Mouse (Mus musculus): ENCODE data around the gene Rad51c. TPM values are rescaled to one million over a fixed set of nuclear protein-coding genes. Genes with fewer than 3 reads are reported as not detected.
"Not testable (repeated sequence)": the region's sequence is repeated elsewhere in the genome, so short reads cannot be mapped to it uniquely, and the experiment has no call there.

The Rad51c gene
- polyA plus RNA-seq, 1 experiment from 2014 or later: 6.3 TPM

DNA sequence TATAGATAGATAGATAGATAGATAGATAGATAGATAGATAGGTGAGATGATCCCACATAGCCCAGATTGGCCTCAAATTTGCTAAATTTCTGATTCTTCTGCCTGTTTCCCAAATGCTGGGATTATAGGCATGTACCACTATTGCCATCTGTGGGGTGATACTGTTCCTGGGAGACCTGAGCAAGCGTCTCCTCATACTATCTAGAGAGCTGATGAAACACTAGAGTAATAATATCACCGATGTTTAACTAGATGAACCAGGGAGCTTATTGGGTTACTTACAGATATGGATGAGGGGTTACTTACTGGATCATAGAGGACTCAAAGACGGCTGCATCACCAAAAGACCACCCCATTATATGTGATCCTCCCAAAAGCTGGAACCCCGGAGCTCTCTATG lies 24.6 kb upstream of the Rad51c start:
- Histone ChIP-seq H3K4me1 (replicated peaks) (peaks cover 5% of the 10 kb centered on the region), H3K4me2 (replicated peaks) (no peak overlapping the region), H3K9ac (replicated peaks) (no peak overlapping the region), H3K27ac (no peak overlapping the region), H3K4me3 (replicated peaks) (no peak overlapping the region), H3K27me3 (no peaks in the 10 kb centered on the region), H3K9me3 (no peaks in the 10 kb centered on the region), H3K36me3 (no peaks in the 10 kb centered on the region)
- WGBS: 89% methylated on average over 4 of the region's 4 CpGs
- no peak for ATAC-seq

- Histone ChIP-seq H3K4me1 (replicated peaks) (peaks cover 5% of the 10 kb centered on the region), H3K27ac (no peak overlapping the region), H3K27me3 (no peaks in the 10 kb centered on the region), H3K4me3 (replicated peaks) (no peak overlapping the region), H3K9ac (replicated peaks) (no peak overlapping the region), H3K36me3 (no peaks in the 10 kb centered on the region), H3K4me2 (replicated peaks) (no peak overlapping the region), H3K9me3 (no peaks in the 10 kb centered on the region)
- no peak for ATAC-seq
- whole genome bisulfite sequencing: 72% methylated on average over 2 of the region's 2 CpGs
Observed at GRCm38 (mm10) chr11:87428051-87428673, 23.4 kb upstream of the Rad51c start.

DNA sequence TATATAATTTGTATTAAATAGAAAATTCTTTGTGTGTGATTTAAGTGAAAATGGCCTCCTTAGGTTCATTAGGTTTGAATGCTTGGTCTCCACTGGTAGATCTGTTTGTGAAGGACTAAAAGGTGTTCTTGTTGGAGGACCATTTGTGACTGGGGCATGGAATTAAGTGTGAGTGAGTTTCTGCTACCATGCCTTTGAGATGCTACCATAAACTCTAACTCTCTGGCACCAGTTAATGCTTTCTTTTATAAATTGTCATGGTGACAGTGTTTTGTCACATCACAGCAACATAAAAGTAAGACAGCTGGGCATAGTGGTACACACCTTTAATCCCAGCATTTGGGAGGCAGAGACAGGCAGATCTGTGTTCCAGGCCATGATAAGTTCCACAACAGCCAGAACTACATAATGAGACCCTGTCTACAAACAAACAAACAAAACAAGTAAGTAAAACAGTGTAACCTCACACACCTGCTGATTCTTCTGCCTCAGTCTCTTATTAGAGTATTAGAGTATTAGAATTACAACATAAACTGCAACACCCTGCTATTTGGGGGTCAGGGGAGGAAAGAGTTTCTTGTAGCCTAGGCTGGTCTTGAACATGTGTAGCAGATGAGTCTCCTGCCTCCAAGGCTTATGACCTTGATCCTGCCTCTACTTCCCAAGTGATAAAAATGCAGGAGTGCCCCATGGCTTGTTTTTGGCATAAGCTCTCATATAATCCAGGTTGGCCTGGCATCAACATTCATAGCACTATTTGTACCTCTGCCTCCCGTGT lies 22.7 kb upstream of the Rad51c start:
- no peak overlapping the region for H3K4me2 ChIP-seq (replicated peaks)
- peaks cover 5% of the 10 kb centered on the region for H3K4me1 ChIP-seq (replicated peaks)
- no peaks in the 10 kb centered on the region for H3K36me3 ChIP-seq
- H3K9ac ChIP-seq (replicated peaks): no peak overlapping the region
- 55% methylated on average over 1 of the region's 1 CpGs for WGBS
- ATAC-seq: no peak
- no peaks in the 10 kb centered on the region for H3K9me3 ChIP-seq
- no peaks in the 10 kb centered on the region for H3K27me3 ChIP-seq
- peak overlapping the region; percentile 78 for H3K27ac ChIP-seq
- H3K4me3 ChIP-seq (replicated peaks): no peak overlapping the region

- not testable (repeated sequence) for H3K27me3 ChIP-seq, H3K36me3 ChIP-seq, H3K9me3 ChIP-seq
- peak overlapping the region; percentile 78 for H3K27ac ChIP-seq
- peaks cover 10% of the 10 kb centered on the region for H3K4me1 ChIP-seq (replicated peaks)
- peak overlapping the region; percentile 37 for H3K4me3 ChIP-seq (replicated peaks)
- ATAC-seq: peak; percentile 95
- H3K9ac ChIP-seq (replicated peaks): 0 out of 2 replicates have a peak overlapping the region, but pooled peaks have one; percentile 53
- H3K4me2 ChIP-seq (replicated peaks): peak overlapping the region; percentile 52
- WGBS: under 1% methylated on average over 24 of the region's 24 CpGs
Observed at GRCm38 (mm10) chr11:87426450-87427250, 21.9 kb upstream of the Rad51c start.

DNA sequence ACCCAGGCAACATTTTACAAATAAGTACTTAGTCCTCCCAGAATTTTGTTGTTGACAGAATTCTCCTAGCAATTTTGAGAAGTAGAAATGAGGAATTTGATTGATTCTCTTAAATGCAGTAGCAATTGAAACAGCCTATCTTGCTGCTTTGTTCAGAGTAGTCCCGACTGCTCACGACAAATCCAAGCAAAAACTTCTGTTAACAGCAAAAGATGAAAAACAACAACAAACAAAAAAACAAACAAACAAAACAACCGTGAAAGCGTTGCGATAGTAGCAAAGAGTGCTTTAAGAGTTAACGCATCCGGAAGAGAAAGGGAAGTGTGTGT lies 21.3 kb upstream of the Rad51c start:
- peak; percentile 57; the same call in 1 of the 2 replicates for ATAC-seq
- 1% methylated on average over 7 of the region's 7 CpGs for whole genome bisulfite sequencing
- Histone ChIP-seq H3K9me3 (no peaks in the 10 kb centered on the region), H3K27me3 (no peaks in the 10 kb centered on the region), H3K36me3 (no peaks in the 10 kb centered on the region), H3K27ac (peak overlapping the region; percentile 55; the same call in 1 of the 2 replicates), H3K4me3 (replicated peaks) (peak overlapping the region; percentile 37), H3K4me1 (replicated peaks) (peaks cover 11% of the 10 kb centered on the region), H3K4me2 (replicated peaks) (peak overlapping the region; percentile 52), H3K9ac (replicated peaks) (peak overlapping the region; percentile 53)

GRCm38 (mm10) chr11:87423551-87424325 lies 19.0 kb upstream of the Rad51c start:
- H3K27ac ChIP-seq: peak overlapping the region; percentile 85
- no peak overlapping the region for H3K4me2 ChIP-seq (replicated peaks)
- no peak overlapping the region for H3K9ac ChIP-seq (replicated peaks)
- no peaks in the 10 kb centered on the region for H3K9me3 ChIP-seq
- no peak overlapping the region for H3K4me3 ChIP-seq (replicated peaks)
- 51% methylated on average over 6 of the region's 6 CpGs for WGBS
- H3K4me1 ChIP-seq (replicated peaks): peaks cover 11% of the 10 kb centered on the region
- no peak for ATAC-seq
- no peaks in the 10 kb centered on the region for H3K27me3 ChIP-seq
- no peaks in the 10 kb centered on the region for H3K36me3 ChIP-seq

DNA sequence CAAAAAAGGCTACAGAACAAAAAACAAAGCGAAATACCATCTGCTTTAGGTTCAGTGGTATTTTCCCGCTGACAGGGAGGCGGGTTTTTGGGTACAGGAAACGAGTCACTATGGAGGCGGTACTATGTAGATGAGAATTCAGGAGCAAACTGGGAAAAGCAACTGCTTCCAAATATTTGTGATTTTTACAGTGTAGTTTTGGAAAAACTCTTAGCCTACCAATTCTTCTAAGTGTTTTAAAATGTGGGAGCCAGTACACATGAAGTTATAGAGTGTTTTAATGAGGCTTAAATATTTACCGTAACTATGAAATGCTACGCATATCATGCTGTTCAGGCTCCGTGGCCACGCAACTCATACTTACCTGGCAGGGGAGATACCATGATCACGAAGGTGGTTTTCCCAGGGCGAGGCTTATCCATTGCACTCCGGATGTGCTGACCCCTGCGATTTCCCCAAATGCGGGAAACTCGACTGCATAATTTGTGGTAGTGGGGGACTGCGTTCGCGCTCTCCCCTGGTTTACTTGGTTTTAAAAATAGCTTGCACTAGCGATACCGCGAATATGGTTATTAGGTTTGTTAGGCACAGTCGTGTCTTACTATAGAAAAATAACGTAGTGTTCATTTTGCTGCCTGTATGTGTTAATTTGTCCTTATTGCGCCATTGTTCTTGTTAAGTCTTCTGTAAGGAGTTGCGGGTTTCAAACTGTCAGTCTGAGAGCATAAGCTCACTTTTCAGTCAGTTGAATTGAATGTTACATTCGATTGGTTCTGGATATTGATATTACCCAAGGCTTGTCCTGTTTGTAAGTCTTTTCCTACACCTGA lies 18.0 kb upstream of the Rad51c start:
- WGBS: under 1% methylated on average over 26 of the region's 26 CpGs
- Histone ChIP-seq H3K36me3 (no peaks in the 10 kb centered on the region), H3K27me3 (no peaks in the 10 kb centered on the region), H3K9ac (replicated peaks) (peak overlapping the region; percentile 58; the same call in 1 of the 2 replicates), H3K4me1 (replicated peaks) (peaks cover 11% of the 10 kb centered on the region), H3K4me2 (replicated peaks) (peak overlapping the region; percentile 56), H3K27ac (peak overlapping the region; percentile 85), H3K4me3 (replicated peaks) (peak overlapping the region; percentile 42), H3K9me3 (no peaks in the 10 kb centered on the region)
- peak; percentile 82 for ATAC-seq

DNA sequence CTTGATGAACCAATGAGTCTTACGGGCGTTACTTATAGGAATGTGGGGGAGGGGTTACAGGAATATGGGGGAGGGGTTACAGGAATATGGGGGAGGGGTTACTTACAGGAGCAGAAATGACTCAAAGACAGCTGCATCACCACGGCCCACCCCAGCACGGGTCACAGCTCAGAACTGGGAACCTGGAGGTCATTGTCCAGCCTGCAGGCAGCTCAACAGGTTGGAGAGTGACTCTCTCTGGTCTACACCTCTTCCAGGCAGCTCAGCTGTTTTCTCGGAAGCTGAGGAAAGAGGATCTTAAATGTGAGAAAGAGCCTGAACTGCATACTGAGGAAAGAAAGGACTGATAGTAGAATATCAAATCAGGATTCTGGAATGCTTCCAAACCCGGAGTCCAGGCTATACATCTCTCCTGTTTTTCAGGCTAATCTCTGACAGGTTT lies 17.0 kb upstream of the Rad51c start:
- WGBS: 32% methylated on average over 6 of the region's 6 CpGs
- Histone ChIP-seq H3K9ac (replicated peaks) (peak overlapping the region; percentile 58), H3K4me1 (replicated peaks) (peaks cover 11% of the 10 kb centered on the region), H3K36me3 (no peaks in the 10 kb centered on the region), H3K4me2 (replicated peaks) (peak overlapping the region; percentile 56), H3K27me3 (no peaks in the 10 kb centered on the region), H3K9me3 (no peaks in the 10 kb centered on the region), H3K4me3 (replicated peaks) (peak overlapping the region; percentile 42), H3K27ac (peak overlapping the region; percentile 83)
- ATAC-seq: no peak

DNA sequence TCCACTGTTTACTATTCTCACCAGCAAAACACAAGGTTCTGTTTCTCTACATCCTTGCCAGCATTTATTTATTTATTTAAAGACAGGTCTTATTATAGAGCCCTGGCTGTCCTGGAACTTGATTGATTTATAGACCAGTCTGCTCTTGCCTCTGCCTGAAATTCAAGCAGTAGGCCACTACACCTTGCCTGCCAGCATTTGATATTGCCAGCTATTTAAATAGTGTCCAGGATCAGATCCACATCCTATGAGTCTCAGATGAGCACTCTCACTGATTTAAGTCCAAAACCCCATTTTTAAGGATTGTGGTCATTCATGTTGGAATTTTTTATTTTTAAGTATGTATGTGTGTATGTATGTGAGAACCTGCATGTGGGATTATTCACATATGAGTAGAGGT lies 16.1 kb upstream of the Rad51c start:
- H3K9me3 ChIP-seq: no peaks in the 10 kb centered on the region
- H3K36me3 ChIP-seq: no peaks in the 10 kb centered on the region
- no peak overlapping the region for H3K4me3 ChIP-seq (replicated peaks)
- H3K4me2 ChIP-seq (replicated peaks): no peak overlapping the region
- H3K27me3 ChIP-seq: no peaks in the 10 kb centered on the region
- no peak overlapping the region for H3K27ac ChIP-seq
- H3K9ac ChIP-seq (replicated peaks): no peak overlapping the region
- H3K4me1 ChIP-seq (replicated peaks): peaks cover 10% of the 10 kb centered on the region
- no peak for ATAC-seq

DNA sequence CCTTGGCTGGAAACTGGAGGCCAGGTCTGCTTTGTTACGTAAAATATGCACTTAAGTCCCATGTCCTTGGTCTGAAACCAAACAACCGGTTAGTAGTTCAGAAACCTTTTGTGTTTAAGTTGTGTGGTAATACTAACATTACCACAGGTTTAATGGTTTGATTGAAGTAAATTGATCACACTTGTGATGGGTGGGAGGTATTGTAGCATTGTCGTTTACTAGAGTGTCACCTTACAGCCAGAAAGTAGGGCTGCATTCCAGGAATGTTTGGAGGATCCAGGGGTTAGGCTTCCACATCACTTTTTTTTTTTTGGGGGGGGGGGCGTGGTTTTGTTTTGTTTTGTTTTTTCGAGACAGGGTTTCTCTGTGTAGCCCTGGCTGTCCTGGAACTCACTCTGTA lies 11.4 kb upstream of the Rad51c start:
- Histone ChIP-seq H3K9ac (replicated peaks) (no peak overlapping the region), H3K9me3 (no peaks in the 10 kb centered on the region), H3K4me1 (replicated peaks) (no peaks in the 10 kb centered on the region), H3K4me2 (replicated peaks) (no peak overlapping the region), H3K27me3 (no peaks in the 10 kb centered on the region), H3K4me3 (replicated peaks) (no peak overlapping the region), H3K36me3 (no peaks in the 10 kb centered on the region), H3K27ac (no peak overlapping the region)
- no peak for ATAC-seq
- WGBS: 56% methylated on average over 5 of the region's 5 CpGs

DNA sequence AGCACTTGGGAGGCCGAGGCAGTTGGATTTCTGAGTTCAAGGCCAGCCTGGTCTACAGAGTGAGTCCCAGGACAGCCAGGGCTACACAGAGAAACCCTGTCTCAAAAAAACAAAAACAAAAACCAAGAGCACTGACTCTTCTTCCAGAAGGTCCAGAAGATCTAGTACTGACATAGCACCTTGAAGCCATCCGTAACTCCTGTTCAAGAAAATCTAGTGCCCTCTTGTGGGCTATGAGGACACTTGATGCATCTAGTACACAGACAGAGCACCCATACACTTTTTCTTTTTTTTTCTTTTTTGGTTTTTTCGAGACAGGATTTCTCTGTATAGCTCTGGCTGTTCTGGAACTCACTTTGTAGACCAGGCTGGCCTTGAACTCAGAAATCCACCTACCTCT lies 8.7 kb upstream of the Rad51c start:
- H3K27ac ChIP-seq; H3K27me3 ChIP-seq; H3K9me3 ChIP-seq; H3K9ac ChIP-seq (replicated peaks); ATAC-seq; H3K4me3 ChIP-seq (replicated peaks); H3K36me3 ChIP-seq; H3K4me2 ChIP-seq (replicated peaks); H3K4me1 ChIP-seq (replicated peaks): not testable (repeated sequence)
- 62% methylated on average over 3 of the region's 3 CpGs for WGBS
